Mouse (Mus musculus) erythroblast, embryonic 14.5 days (primary cell): ENCODE measurements around the gene Nans. TPM values are rescaled to one million over a fixed set of nuclear protein-coding genes. Genes with fewer than 3 reads are reported as not detected.

ENCODE experiments used
- H3K27me3 ChIP-seq: 2 replicates; pipeline ENCODE4 v1.6.1; 2012; ENCODE audit warnings: inconsistent platforms; ENCODE audit not compliant: control insufficient read depth
- H3K36me3 ChIP-seq: 2 replicates; pipeline ENCODE4 v1.6.1; 2012; ENCODE audit warnings: mild to moderate bottlenecking, inconsistent platforms; ENCODE audit not compliant: control insufficient read depth
- H3K4me1 ChIP-seq: 2 replicates; pipeline ENCODE4 v1.6.1; 2012; ENCODE audit warnings: inconsistent platforms; ENCODE audit not compliant: control insufficient read depth
- H3K4me3 ChIP-seq: replicated peaks from 2 replicates; pipeline ENCODE3; 2012; ENCODE audit warnings: moderate library complexity, mild to moderate bottlenecking, inconsistent platforms
- H3K9me3 ChIP-seq: 2 replicates; pipeline ENCODE4 v1.6.1; 2012; ENCODE audit warnings: low read length, inconsistent platforms, mixed read lengths; ENCODE audit not compliant: control insufficient read depth
- GATA1 ChIP-seq: IDR thresholded peaks from 2 replicates; pipeline ENCODE4 v1.6.1; 2012; ENCODE audit warnings: low read length, inconsistent platforms, mixed read lengths
- TAL1 ChIP-seq: IDR thresholded peaks from 3 replicates; pipeline ENCODE4 v1.6.1; 2012; ENCODE audit warnings: low read length, inconsistent platforms, mixed read lengths
- polyA plus RNA-seq: library from polyadenylated mRNA; stranded (reverse); fragments of >175 nt; gene quantifications from 2 replicates; pipeline ENCODE4 v1.2.3, GENCODE M21; 2012

Gene Nans
- polyA plus RNA-seq, 1 experiment: 7.2 TPM

DNA sequence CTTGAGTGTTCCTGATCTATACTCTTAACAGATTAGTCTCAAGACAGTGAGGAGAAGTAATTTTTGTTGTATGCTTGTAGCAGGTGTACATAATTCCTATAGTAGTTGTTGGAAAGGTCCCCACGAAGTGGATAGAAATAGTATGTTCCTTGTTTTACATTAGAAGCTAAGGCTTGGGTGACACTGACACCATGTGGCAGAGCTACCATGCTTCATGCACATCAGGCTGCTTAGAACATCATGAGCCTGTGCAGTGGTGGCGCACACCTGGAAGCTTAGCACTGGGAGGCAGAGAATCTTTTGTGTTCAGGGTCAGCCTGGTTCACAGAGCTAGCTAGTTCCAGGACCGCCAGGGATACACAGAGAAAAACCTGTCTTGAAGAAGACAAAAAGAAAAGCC is 23.3 kb upstream of the Nans start:
- peaks cover 51% of the 10 kb centered on the region for H3K4me1 ChIP-seq
- H3K27me3 ChIP-seq: no peaks in the 10 kb centered on the region
- H3K9me3 ChIP-seq: no peaks in the 10 kb centered on the region
- H3K4me3 ChIP-seq: no peak overlapping the region
- peaks cover 100% of the 10 kb centered on the region for H3K36me3 ChIP-seq
- no peak for TF ChIP-seq TAL1
- TF ChIP-seq GATA1: no peak

- peaks cover 7% of the 10 kb centered on the region for H3K4me1 ChIP-seq
- H3K27me3 ChIP-seq: no peaks in the 10 kb centered on the region; the same call in 1 of the 2 replicates
- TF ChIP-seq TAL1 (no peak), GATA1 (no peak)
- no peak overlapping the region for H3K4me3 ChIP-seq
- H3K36me3 ChIP-seq: peaks cover 97% of the 10 kb centered on the region
- peaks cover 8% of the 10 kb centered on the region; the same call in 1 of the 2 replicates for H3K9me3 ChIP-seq
Observed at GRCm38 (mm10) chr4:46475101-46475500, 13.9 kb upstream of the Nans start.

DNA sequence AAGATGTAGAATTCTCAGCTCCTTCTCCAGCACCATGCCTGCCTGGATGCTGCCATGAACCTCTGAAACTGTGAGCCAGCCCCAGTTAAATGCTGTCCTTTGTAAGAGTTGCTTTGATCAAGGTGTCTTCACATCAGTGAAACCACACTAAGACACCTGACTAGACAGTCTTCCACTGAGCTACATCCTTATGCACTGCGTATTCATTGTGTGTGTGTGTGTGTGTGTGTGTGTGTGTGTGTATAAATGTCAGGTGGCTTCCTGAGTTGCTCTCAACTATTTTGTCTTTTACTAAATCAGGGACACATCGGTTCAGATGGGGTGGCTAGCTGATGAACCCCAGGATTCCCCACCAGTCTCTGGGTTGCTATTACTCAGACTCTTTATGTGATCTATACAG is 10.0 kb upstream of the Nans start:
- Histone ChIP-seq H3K36me3 (peaks cover 58% of the 10 kb centered on the region), H3K27me3 (no peaks in the 10 kb centered on the region), H3K4me3 (no peak overlapping the region), H3K9me3 (peaks cover 5% of the 10 kb centered on the region; the same call in 1 of the 2 replicates), H3K4me1 (peaks cover 13% of the 10 kb centered on the region)
- no peak for TF ChIP-seq TAL1
- TF ChIP-seq GATA1: no peak

DNA sequence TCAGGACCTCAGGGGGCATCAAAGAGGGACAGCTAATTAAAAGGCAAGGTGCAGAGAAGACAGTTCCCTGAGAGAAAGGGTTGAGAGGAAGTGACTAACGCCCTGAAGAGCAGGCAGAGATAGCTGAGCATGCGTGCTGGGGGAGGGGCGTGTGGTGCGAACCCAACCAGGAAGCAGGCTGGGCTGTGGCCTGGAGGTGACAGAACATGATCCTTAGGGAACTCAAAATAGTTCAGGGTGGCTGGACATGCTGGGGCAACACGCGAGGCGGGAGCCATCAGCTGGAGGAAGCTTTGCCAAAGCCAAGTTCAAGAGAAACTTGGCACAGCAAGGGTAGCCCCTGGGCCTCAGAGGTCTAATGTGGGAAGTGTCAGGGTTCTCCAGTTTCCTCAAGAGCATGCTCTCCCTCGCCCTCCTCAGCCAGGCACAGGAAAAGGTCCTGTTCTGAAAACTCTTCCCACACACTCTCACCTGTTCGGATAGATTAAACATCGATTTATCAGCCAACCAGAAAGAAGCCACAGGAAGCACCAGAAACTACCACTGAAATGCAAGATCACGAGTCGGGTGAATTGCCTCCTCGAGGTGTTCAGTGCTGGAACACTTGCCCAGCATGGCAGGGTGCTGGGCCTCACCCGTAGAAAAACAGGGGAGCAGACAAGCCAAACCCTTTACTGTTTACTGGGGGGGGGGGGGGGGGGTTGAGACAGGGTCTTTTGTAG is 3.2 kb upstream of the Nans start:
- H3K4me3 ChIP-seq: peak overlapping the region; percentile 35

DNA sequence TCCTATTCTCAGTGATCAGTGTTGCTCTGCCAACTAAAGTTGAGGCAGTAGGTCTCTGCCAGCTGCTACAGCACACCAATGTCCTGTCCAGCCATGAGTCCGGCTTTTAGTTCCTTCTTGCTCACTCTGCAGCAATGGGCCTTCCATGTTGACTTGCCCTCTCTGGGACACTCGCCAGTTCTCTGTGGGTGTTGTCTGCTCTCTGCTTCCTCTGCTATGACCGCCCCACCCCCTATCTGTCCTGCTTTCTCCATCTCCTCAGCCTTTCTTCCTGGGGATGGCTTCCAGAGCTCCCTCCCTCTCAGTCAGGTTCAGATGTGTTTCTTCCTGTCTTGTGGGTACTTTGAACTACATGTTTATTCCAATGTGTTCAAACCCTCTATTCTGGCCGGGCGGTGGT is 1.7 kb upstream of the Nans start:
- H3K4me3 ChIP-seq: no peak overlapping the region
- no peaks in the 10 kb centered on the region for H3K27me3 ChIP-seq
- no peaks in the 10 kb centered on the region for H3K9me3 ChIP-seq
- H3K36me3 ChIP-seq: peaks cover 16% of the 10 kb centered on the region
- TF ChIP-seq GATA1 (no peak), TAL1 (no peak)
- peaks cover 72% of the 10 kb centered on the region for H3K4me1 ChIP-seq

More for the DNA sequence above, 3.2 kb upstream of the Nans start:
- Histone ChIP-seq H3K9me3 (no peaks in the 10 kb centered on the region), H3K4me1 (peaks cover 63% of the 10 kb centered on the region), H3K36me3 (peaks cover 4% of the 10 kb centered on the region), H3K27me3 (no peaks in the 10 kb centered on the region)
- no peak for TF ChIP-seq TAL1
- no peak for TF ChIP-seq GATA1

- Histone ChIP-seq H3K36me3 (peaks cover 69% of the 10 kb centered on the region), H3K4me3 (no peak overlapping the region), H3K4me1 (peaks cover 32% of the 10 kb centered on the region), H3K27me3 (no peaks in the 10 kb centered on the region), H3K9me3 (no peaks in the 10 kb centered on the region)
- TF ChIP-seq GATA1: no peak
- TF ChIP-seq TAL1: no peak
Observed at GRCm38 (mm10) chr4:46493071-46493470, 4.0 kb downstream of the Nans start.

DNA sequence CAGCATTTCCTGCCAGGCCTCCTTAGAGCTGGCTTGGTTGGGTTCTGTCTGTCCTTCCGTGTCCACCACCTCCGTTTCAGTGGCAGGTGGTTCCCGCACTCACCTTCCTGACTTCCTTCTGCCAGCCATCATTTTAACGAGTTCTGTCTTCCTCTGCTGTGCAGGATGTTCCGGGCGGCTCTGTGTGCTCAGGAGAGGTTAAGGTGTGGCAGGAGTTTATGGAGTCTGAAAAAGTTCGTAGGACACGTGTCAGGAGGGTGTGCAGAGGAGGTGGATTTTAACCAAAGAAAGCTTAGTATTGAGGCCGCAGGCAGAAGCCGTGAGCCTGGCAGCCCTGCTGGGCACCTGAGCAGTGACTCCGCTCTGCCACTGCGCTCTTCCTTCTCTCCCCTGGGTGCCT is 6.5 kb downstream of the Nans start:
- TF ChIP-seq TAL1 (no peak), GATA1 (no peak)
- H3K9me3 ChIP-seq: no peaks in the 10 kb centered on the region
- no peaks in the 10 kb centered on the region for H3K27me3 ChIP-seq
- no peak overlapping the region for H3K4me3 ChIP-seq
- peaks cover 92% of the 10 kb centered on the region for H3K36me3 ChIP-seq
- H3K4me1 ChIP-seq: peaks cover 20% of the 10 kb centered on the region

GRCm38 (mm10) chr4:46497286-46497892 is 8.3 kb downstream of the Nans start:
- Histone ChIP-seq H3K27me3 (no peaks in the 10 kb centered on the region), H3K4me1 (peaks cover 15% of the 10 kb centered on the region), H3K36me3 (peaks cover 95% of the 10 kb centered on the region), H3K9me3 (no peaks in the 10 kb centered on the region), H3K4me3 (no peak overlapping the region)
- TF ChIP-seq TAL1: no peak
- TF ChIP-seq GATA1: no peak

- H3K4me3 ChIP-seq: no peak overlapping the region
- peaks cover 23% of the 10 kb centered on the region for H3K4me1 ChIP-seq
- H3K36me3 ChIP-seq: peaks cover 94% of the 10 kb centered on the region
- H3K27me3 ChIP-seq: no peaks in the 10 kb centered on the region
- no peak for TF ChIP-seq GATA1
- TF ChIP-seq TAL1: no peak
- H3K9me3 ChIP-seq: no peaks in the 10 kb centered on the region
Observed at GRCm38 (mm10) chr4:46498511-46498910, 9.5 kb downstream of the Nans start.

DNA sequence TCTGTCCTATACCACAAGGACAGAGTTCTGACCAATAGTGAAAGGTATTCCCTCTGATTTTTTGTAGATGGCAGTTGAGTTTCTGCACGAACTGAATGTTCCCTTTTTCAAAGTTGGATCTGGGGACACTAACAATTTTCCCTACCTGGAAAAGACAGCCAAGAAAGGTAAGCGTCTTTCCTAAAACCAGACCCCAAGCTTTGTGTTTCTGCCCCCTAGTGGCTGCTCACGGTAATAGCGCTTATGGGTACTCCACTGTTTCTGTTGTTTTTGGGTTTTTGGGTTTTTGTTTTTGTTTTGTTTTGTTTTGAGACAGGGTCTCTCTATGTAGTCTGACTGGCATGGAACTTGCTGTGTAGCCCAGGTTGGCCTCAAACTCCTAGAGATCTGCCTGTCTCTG is 9.9 kb downstream of the Nans start:
- peaks cover 94% of the 10 kb centered on the region for H3K36me3 ChIP-seq

More for the DNA sequence above, 9.9 kb downstream of the Nans start:
- H3K4me3 ChIP-seq: no peak overlapping the region
- H3K9me3 ChIP-seq: no peaks in the 10 kb centered on the region
- no peaks in the 10 kb centered on the region for H3K27me3 ChIP-seq
- TF ChIP-seq GATA1 (no peak), TAL1 (no peak)
- H3K4me1 ChIP-seq: peaks cover 27% of the 10 kb centered on the region
